Mouse (Mus musculus): Measurements from ENCODE around the gene Bcl11a. TPM values are rescaled to one million over a fixed set of nuclear protein-coding genes. Genes with fewer than 3 reads are reported as not detected.

Gene Bcl11a
- polyA plus RNA-seq, 1 experiment, result 6.5 TPM

- Histone ChIP-seq H3K4me1 (peaks cover 47% of the 10 kb centered on the region), H3K4me3 (replicated peaks) (no peak overlapping the region)
These were observed 31.5 kb downstream of the Bcl11a start for GRCm38 (mm10) chr11:24109388-24109787.

GRCm38 (mm10) chr11:24110113-24110512 lies 32.3 kb downstream of the Bcl11a start:
- TF ChIP-seq GATA1 (IDR thresholded peaks at IDR 0.05; ENCODE audit: borderline replicate concordance, low read length) (no peak), FLI1 (IDR thresholded peaks at IDR 0.05; ENCODE audit: low read length) (no peak)
- Histone ChIP-seq H3K27me3 (replicated peaks) (no peaks in the 10 kb centered on the region), H3K4me3 (replicated peaks) (no peak overlapping the region), H3K9me3 (no peaks in the 10 kb centered on the region), H3K36me3 (replicated peaks; ENCODE audit: low read length) (peaks cover 2% of the 10 kb centered on the region), H3K4me1 (peaks cover 54% of the 10 kb centered on the region)

More at GRCm38 (mm10) chr11:24109388-24109787, 31.5 kb downstream of the Bcl11a start:
- H3K36me3 ChIP-seq (replicated peaks; ENCODE audit: low read length), result peaks cover 2% of the 10 kb centered on the region
- no peaks in the 10 kb centered on the region for H3K27me3 ChIP-seq (replicated peaks)
- no peak for TF ChIP-seq GATA1 (IDR thresholded peaks at IDR 0.05; ENCODE audit: borderline replicate concordance, low read length)
- no peak for TF ChIP-seq FLI1 (IDR thresholded peaks at IDR 0.05; ENCODE audit: low read length)
- no peaks in the 10 kb centered on the region for H3K9me3 ChIP-seq

GRCm38 (mm10) chr11:24111720-24112119 lies 33.9 kb downstream of the Bcl11a start:
- Histone ChIP-seq H3K4me1 (peaks cover 58% of the 10 kb centered on the region), H3K36me3 (replicated peaks; ENCODE audit: low read length) (peaks cover 2% of the 10 kb centered on the region), H3K27me3 (replicated peaks) (no peaks in the 10 kb centered on the region), H3K4me3 (replicated peaks) (no peak overlapping the region), H3K9me3 (no peaks in the 10 kb centered on the region)
- TF ChIP-seq FLI1 (IDR thresholded peaks at IDR 0.05; ENCODE audit: low read length), result no peak
- no peak for TF ChIP-seq GATA1 (IDR thresholded peaks at IDR 0.05; ENCODE audit: borderline replicate concordance, low read length)

GRCm38 (mm10) chr11:24115017-24115752 lies 37.3 kb downstream of the Bcl11a start:
- Histone ChIP-seq H3K36me3 (replicated peaks; ENCODE audit: low read length) (peaks cover 9% of the 10 kb centered on the region), H3K27me3 (replicated peaks) (no peaks in the 10 kb centered on the region), H3K4me1 (peaks cover 39% of the 10 kb centered on the region), H3K4me3 (replicated peaks) (no peak overlapping the region), H3K9me3 (no peaks in the 10 kb centered on the region)
- TF ChIP-seq FLI1 (IDR thresholded peaks at IDR 0.05; ENCODE audit: low read length) (no peak), GATA1 (IDR thresholded peaks at IDR 0.05; ENCODE audit: borderline replicate concordance, low read length) (no peak)

- TF ChIP-seq FLI1 (IDR thresholded peaks at IDR 0.05; ENCODE audit: low read length) (no peak), GATA1 (IDR thresholded peaks at IDR 0.05; ENCODE audit: borderline replicate concordance, low read length) (no peak)
- Histone ChIP-seq H3K36me3 (replicated peaks; ENCODE audit: low read length) (peaks cover 9% of the 10 kb centered on the region), H3K9me3 (no peaks in the 10 kb centered on the region), H3K4me3 (replicated peaks) (no peak overlapping the region), H3K4me1 (peaks cover 37% of the 10 kb centered on the region), H3K27me3 (replicated peaks) (no peaks in the 10 kb centered on the region)
These were observed 38.2 kb downstream of the Bcl11a start for GRCm38 (mm10) chr11:24116041-24116440.

GRCm38 (mm10) chr11:24116582-24117318 lies 38.9 kb downstream of the Bcl11a start:
- no peaks in the 10 kb centered on the region for H3K9me3 ChIP-seq
- no peak overlapping the region for H3K4me3 ChIP-seq (replicated peaks)
- H3K36me3 ChIP-seq (replicated peaks; ENCODE audit: low read length), result peaks cover 9% of the 10 kb centered on the region
- TF ChIP-seq FLI1 (IDR thresholded peaks at IDR 0.05; ENCODE audit: low read length), result no peak
- no peak for TF ChIP-seq GATA1 (IDR thresholded peaks at IDR 0.05; ENCODE audit: borderline replicate concordance, low read length)
- H3K4me1 ChIP-seq, result peaks cover 37% of the 10 kb centered on the region
- no peaks in the 10 kb centered on the region for H3K27me3 ChIP-seq (replicated peaks)

GRCm38 (mm10) chr11:24121136-24121535 lies 43.3 kb downstream of the Bcl11a start:
- TF ChIP-seq FLI1 (IDR thresholded peaks at IDR 0.05; ENCODE audit: low read length) (no peak), GATA1 (IDR thresholded peaks at IDR 0.05; ENCODE audit: borderline replicate concordance, low read length) (no peak)
- no peaks in the 10 kb centered on the region for H3K27me3 ChIP-seq (replicated peaks)
- no peak overlapping the region for H3K4me3 ChIP-seq (replicated peaks)
- H3K9me3 ChIP-seq, result no peaks in the 10 kb centered on the region
- H3K4me1 ChIP-seq, result peaks cover 45% of the 10 kb centered on the region
- H3K36me3 ChIP-seq (replicated peaks; ENCODE audit: low read length), result peaks cover 9% of the 10 kb centered on the region

GRCm38 (mm10) chr11:24122899-24123298 lies 45.0 kb downstream of the Bcl11a start:
- Histone ChIP-seq H3K4me1 (peaks cover 63% of the 10 kb centered on the region), H3K36me3 (replicated peaks; ENCODE audit: low read length) (peaks cover under 1% of the 10 kb centered on the region)
- no peak for TF ChIP-seq GATA1 (IDR thresholded peaks at IDR 0.05; ENCODE audit: borderline replicate concordance, low read length)
- TF ChIP-seq FLI1 (IDR thresholded peaks at IDR 0.05; ENCODE audit: low read length), result no peak

GRCm38 (mm10) chr11:24123991-24124390 lies 46.1 kb downstream of the Bcl11a start:
- Histone ChIP-seq H3K4me1 (peaks cover 72% of the 10 kb centered on the region), H3K27me3 (replicated peaks) (no peaks in the 10 kb centered on the region), H3K36me3 (replicated peaks; ENCODE audit: low read length) (no peaks in the 10 kb centered on the region)

More at GRCm38 (mm10) chr11:24122899-24123298, 45.0 kb downstream of the Bcl11a start:
- Histone ChIP-seq H3K27me3 (replicated peaks) (no peaks in the 10 kb centered on the region), H3K4me3 (replicated peaks) (no peak overlapping the region), H3K9me3 (no peaks in the 10 kb centered on the region)

GRCm38 (mm10) chr11:24125098-24125497 lies 47.2 kb downstream of the Bcl11a start:
- TF ChIP-seq GATA1 (IDR thresholded peaks at IDR 0.05; ENCODE audit: borderline replicate concordance, low read length) (no peak), FLI1 (IDR thresholded peaks at IDR 0.05; ENCODE audit: low read length) (no peak)

More at GRCm38 (mm10) chr11:24123991-24124390, 46.1 kb downstream of the Bcl11a start:
- Histone ChIP-seq H3K9me3 (no peaks in the 10 kb centered on the region), H3K4me3 (replicated peaks) (no peak overlapping the region)
- TF ChIP-seq FLI1 (IDR thresholded peaks at IDR 0.05; ENCODE audit: low read length) (no peak), GATA1 (IDR thresholded peaks at IDR 0.05; ENCODE audit: borderline replicate concordance, low read length) (no peak)

More at GRCm38 (mm10) chr11:24125098-24125497, 47.2 kb downstream of the Bcl11a start:
- peaks cover 78% of the 10 kb centered on the region for H3K4me1 ChIP-seq
- H3K36me3 ChIP-seq (replicated peaks; ENCODE audit: low read length), result no peaks in the 10 kb centered on the region
- H3K27me3 ChIP-seq (replicated peaks), result no peaks in the 10 kb centered on the region
- no peak overlapping the region for H3K4me3 ChIP-seq (replicated peaks)
- H3K9me3 ChIP-seq, result no peaks in the 10 kb centered on the region

Measured in megakaryocyte, embryonic 14.5 days (primary cell).